Mouse (Mus musculus) urinary bladder, postnatal 10 days (tissue): Measurements from ENCODE around the gene B4galt7.
"Not testable (repeated sequence)": the region's sequence is repeated elsewhere in the genome, so short reads cannot be mapped to it uniquely, and the experiment has no call there.

Experiments
- DNase-seq: peaks from one replicate; pipeline ENCODE4 v3.0.0; 2022; ENCODE audit warnings: low spot score

Gene B4galt7

GRCm38 (mm10) chr13:55596802-55597201, 2.9 kb upstream of the B4galt7 start:
- DNase-seq = no peak

DNA sequence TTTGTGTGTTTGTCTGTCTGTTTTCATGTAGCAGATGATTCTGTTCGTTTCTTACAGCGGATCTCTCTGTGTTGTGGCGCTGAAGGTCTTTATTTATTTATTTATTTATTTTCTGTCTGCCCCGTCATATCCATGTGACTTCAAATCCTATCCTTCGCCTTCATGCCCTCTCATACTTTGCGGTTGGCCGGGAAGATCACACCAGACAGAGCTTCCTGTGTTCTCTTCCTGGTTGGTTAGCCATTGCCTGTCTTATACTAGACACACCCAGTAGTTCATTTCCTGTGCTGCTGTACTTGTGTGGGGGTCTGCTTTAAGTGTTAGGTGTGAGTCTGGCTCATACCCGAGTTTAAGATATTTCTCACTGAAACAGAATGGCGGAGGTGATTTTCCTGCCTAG, 961 bp downstream of the B4galt7 start:
- DNase-seq = no peak

DNA sequence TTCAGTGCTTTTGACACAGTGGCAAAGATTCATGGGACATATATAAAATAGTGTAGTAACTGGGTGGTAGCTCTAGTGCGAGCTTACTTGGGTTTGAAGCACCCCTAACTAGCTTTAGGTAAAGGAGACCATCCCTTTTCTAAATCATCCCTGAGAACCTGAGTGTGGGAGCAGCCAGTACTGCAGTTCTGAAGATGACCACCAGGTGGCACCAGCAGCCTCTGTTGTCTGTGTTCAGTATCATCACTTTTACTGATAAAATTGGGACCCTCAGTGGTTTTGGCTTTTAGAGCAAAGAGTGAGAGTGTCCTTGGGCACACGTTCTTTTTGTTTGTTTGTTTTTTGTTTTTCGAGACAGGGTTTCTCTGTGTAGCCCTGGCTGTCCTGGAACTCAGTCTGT, 1.9 kb downstream of the B4galt7 start:
- DNase-seq = peak; percentile 57

GRCm38 (mm10) chr13:55604606-55605005, 4.9 kb downstream of the B4galt7 start:
- DNase-seq = no peak

DNA sequence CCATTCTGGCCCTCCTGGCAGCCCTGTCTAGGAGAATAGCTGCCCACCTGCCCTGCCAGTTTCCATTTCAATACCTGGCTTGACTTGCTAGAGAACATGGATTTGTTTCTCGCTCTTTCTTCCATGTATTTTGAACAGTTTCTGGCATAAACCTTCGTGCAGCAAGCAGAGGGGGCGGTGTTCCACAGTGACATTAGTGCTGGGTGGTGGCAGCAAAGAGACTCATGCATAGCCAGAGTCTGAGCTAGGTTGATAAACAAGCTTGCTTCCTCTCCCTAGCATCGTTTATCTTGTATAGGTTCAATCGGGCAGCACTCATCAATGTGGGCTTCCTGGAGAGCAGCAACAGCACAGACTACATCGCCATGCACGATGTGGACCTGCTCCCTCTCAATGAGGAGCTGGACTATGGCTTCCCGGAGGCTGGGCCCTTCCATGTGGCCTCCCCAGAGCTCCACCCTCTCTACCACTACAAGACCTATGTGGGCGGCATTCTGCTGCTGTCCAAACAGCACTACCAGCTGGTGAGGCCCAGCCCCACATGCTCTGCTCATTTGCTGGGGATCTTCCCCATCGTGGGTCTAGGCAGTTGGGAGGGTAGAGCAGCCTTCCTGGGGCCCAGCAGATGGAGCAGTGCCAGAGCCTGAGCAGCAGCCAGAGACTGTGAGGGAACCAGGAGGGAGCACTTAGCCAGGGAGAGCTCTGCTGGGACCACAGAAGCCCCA, 7.4 kb downstream of the B4galt7 start:
- DNase-seq = no peak

DNA sequence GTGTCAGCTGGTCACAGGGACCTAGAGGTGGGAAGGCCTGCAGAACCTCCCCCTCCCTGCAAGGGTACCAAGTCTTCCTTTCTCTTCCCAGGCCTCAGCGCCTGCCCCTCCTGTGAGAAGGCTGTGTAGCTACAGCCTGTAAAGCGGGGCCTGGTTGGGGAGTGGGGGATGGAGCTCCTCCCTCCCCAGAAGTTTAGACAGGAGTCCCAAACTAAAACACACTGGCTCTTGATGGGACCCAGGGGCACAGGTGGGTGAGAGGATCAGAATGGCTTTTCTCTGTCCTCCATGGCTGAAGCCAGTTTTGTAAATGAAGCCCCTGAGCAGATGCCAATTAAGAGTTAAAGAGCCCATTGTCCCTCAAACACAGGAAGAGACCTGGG, 7.9 kb downstream of the B4galt7 start:
- no peak for DNase-seq

DNA sequence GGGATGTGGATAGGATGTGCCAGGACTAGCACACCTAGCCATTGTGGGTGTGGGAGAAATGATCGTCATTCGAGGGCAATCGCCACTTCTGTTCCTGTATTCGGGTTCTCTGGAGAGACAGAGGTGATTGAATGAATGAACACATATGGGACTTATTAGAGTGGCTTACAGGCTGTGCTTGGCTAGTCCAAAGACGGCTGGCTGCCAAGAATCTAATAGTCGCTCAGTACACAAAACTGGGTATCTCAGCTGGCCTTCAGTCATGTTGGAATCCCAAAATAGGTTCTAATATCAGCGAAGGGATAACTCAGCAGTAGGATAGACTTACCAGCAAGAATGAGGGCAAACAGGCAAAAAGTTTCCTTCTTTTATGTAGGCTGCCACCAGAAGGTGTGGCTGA, 12.3 kb downstream of the B4galt7 start:
- DNase-seq = no peak

DNA sequence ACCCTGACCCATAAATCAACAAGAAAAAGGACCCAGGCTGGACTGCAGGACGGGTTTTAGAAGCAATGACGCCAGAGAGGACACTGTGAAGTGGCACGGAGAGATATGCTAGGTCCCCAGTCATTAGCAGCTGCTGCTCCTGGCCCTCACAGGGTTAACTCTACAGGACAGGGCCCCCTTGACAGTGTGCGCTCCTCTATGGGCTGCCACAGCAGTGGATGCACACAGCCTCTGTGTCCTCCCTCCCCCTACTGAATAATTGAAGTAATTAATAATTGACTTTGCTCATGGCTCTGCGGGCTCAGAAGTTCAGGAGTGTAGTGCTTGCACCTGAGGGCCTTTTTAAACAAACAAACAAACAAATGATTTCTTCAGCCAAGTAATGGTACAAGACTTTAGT, 13.8 kb downstream of the B4galt7 start:
- DNase-seq = no peak

DNA sequence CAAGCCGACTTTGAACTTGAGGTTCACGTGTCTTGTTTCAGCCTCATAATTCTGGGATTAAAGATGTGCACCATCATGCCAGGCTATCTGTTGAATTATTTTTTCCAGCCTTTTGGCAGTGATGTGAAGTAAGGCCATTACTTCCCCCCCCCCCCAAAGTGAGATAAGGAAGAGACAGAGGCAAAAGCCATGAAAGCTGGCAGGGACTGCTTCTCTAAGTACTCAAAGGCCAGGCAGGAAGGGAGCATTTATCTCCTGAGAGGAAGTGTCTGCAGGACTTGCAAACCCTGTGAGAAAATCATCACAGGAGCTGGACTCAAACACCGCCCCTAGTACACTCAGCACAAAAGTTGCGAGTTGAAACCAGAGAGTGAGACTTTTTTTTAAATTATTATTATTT, 19.6 kb downstream of the B4galt7 start:
- no peak for DNase-seq

GRCm38 (mm10) chr13:55620275-55620674, 20.6 kb downstream of the B4galt7 start:
- no peak for DNase-seq

DNA sequence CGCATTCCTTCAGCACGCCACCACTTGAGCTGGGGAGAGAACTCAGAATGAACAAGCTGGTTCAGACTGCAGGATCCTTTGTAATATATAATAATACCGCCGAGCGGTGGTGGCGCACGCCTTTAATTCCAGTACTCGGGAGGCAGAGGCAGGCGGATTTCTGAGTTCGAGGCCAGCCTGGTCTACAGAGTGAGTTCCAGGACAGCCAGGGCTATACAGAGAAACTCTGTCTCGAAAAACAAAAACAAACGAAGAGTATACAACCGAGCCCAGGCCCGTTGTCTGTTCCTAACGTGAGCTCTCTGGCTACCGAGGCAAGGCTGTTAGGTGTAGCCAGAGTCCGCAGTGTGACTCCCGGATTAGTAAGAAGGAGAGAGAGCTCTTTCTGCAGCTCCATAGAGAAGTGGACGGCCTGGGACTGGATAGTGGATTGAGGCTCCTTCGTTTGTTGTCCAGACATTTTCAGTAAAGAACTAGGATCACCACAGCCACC, 22.5 kb downstream of the B4galt7 start:
- DNase-seq = not testable (repeated sequence)

DNA sequence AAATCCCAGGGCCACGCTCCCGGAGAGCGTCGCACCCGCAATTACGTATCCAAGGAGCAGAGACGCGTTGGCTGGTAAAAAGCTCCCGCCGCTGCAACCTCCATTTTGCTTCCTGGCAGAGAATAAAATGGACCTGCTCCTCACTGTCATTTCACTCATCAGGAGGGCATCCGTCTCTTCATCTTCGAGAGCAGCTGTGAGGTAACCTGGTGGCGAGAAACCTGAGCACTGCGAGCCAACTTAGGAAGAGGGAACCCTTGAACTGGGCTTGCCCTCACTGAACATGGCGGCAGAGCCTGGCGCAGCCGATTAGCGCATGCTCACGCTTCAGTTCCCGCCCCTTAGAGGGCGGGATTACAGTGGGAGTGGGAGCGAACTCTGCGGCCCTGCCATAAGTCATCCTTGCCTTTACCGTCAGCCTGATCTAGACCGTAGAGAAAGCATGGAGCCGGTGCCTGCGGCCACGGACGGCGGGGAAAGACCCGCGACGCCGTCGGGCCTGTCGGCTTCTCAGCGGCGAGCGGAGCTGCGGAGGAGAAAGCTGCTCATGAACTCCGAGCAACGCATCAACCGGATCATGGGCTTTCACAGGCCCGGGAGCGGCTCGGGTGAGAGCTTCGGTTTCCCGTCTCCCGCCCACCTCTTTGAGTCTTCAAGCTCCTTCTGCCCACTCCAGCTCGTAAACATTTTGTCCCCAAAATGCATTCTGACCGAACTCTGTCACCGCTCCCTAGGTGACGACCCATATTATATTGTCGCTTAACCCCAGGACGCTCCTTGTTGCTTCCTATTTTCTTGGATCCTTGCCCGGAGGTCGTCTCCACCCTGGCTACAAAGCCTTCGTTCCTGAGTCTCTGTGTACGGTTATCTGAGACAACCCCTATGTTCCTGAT, 23.2 kb downstream of the B4galt7 start, which contains the start of gene Caml:
Gene Caml, plus strand, starts transcription at position 357 of the 893 bp plus-strand sequence.
- DNase-seq = peak; percentile 37

DNA sequence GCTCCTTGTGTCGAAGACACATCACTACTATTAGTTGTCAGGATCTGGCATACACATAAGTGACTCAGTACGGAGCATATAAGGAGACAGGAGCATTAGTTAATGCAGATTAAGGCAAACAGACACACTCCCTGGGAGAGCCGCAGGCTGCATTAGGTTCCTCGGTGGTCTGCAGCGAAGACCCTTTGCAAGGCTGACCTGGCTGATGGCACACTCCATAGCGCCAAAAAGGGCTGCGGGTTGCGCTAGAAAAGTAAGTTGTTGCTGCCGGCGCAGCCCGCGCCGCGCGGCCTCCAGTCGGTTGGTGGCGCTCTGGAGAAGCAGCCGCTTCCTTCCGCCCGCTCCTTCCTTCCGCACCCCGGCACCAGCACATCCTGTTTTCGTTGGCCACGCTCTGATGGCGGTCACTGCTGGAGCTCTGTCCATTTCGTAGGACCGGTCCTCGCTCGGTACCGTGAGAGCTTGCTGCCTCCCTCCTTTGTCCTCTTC, 35.0 kb downstream of the B4galt7 start, which contains the start of gene Ddx46:
Gene Ddx46, plus strand, starts transcription at position 389 of the 489 bp plus-strand sequence.
- peak; percentile 72 for DNase-seq

- DNase-seq = no peak
These were observed 35.5 kb downstream of the B4galt7 start for GRCm38 (mm10) chr13:55635146-55635571.

DNA sequence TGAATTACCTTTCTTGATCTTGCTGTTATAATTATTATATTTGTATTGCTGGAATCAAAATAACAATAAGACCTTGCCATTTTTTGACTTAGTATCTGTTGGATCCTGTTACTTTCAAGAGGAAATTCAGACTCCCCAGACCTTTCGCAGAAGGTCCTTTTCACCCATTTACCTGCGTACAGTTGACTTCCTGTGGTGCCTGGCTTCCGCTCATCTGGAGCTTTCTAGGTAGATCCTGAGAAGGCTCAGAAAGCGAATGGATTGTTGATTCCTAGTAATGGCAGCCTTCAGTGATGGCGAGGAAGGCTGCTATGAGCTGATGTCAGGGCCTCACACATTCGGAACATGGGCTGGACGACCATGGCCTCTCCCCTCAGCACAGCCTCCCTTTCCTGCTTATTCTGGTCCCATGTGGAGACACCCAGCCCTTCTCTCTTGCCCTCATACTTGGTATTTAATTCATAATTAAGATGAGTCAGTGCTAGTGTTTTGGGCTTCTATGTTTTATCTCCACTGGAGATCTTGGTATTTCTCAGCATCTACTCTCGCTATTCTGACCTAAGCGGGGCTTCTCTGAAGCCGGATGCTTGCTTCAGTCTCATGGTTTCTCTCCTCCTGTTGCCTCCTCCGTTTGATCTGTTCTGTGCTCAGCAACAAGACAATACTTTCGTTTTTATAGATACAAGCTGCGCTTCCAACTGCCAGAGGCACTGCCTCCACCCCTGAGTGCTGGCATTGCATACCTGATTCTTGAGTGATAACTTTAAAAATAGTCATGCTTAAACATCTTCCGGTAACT, 36.7 kb downstream of the B4galt7 start:
- DNase-seq = no peak

GRCm38 (mm10) chr13:55640480-55640879, 40.8 kb downstream of the B4galt7 start:
- peak; percentile 30 for DNase-seq

GRCm38 (mm10) chr13:55644525-55644924, 44.8 kb downstream of the B4galt7 start:
- DNase-seq = no peak

DNA sequence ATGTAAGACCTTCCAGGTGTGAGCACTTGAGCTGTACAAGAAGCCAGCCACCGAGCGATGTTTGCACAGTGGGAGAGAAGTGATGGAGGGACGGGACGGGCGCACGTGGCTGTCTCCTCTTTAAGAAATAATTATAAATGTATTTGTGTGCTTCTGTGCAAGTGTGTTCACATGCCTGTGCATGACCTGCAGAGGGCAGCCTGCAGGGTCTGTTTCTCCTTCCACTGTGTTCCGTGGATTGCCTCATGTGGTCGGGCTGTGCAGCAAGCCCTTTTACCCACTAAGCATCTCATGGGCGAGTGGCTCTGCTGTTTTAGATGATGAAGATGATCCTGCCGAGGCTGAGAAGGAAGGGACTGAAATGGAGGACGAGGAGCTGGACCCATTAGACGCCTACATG, 50.4 kb downstream of the B4galt7 start:
- no peak for DNase-seq

DNA sequence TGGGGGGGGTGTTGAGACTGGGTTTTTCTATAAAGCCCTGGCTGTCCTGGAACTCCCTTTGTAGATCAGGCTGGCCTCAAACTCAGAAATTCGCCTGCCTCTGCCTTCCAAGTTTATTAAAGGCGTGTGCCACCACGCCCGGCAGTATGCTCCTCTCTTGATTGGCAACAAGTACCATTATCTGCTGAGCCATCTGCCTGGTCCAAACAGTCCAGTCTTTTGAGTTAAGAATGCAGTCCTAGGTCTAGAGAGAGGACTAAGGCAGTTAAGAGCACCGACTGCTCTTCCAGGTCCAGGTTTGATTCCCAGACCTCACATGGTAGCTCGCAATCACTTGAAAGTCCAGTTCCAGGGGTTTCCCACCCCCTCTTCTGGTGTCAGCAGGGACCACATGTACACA, 51.3 kb downstream of the B4galt7 start:
- DNase-seq = no peak
